Mouse (Mus musculus) CH12.LX (cell line): Measurements from ENCODE around the gene Timm23. TPM values are rescaled to one million over a fixed set of nuclear protein-coding genes. Genes with fewer than 3 reads are reported as not detected.

Experiments
- DNase-seq: peaks from one replicate; pipeline ENCODE4 v3.0.0-alpha.2; 2013; ENCODE audit errors: extremely low read depth
- H3K27ac ChIP-seq: 2 replicates; pipeline ENCODE4 v1.5.1; 2012; ENCODE audit warnings: low read depth, mild to moderate bottlenecking, control low read depth, moderate library complexity; ENCODE audit not compliant: insufficient read depth
- H3K27me3 ChIP-seq: replicated peaks from 2 replicates; pipeline ENCODE3; 2012; ENCODE audit warnings: inconsistent platforms
- H3K36me3 ChIP-seq, 2 experiments: replicated peaks in 1 of 2; 2 replicates each; pipeline versions ENCODE3 to v1.6.1; 2012; ENCODE audit warnings: inconsistent platforms in 1 of 2, low read length in 1 of 2, mild to moderate bottlenecking in 1 of 2, mixed read lengths in 1 of 2, moderate library complexity in 1 of 2; ENCODE audit not compliant: control insufficient read depth in 1 of 2, insufficient read depth in 1 of 2
- H3K4me1 ChIP-seq, 2 experiments: 2 replicates each; pipeline ENCODE4 v1.6.1; 2012; ENCODE audit warnings: inconsistent platforms in 1 of 2, moderate library complexity in 1 of 2; ENCODE audit not compliant: insufficient read depth in 2 of 2, control insufficient read depth in 1 of 2
- H3K4me2 ChIP-seq: 2 replicates; pipeline ENCODE4 v1.6.1; 2012; ENCODE audit warnings: low read depth, mild to moderate bottlenecking, control low read depth; ENCODE audit not compliant: poor library complexity, insufficient read depth, severe bottlenecking
- H3K4me3 ChIP-seq, 3 experiments: fragments of 150-350 bp in 1 of 3; sonication (generic) in 1 of 3; replicated peaks in 1 of 3; 2 replicates each; pipeline versions ENCODE3 to v1.5.1; 2011 to 2012; ENCODE audit warnings: low read depth in 2 of 3, low read length in 2 of 3, mild to moderate bottlenecking in 2 of 3, moderate library complexity in 2 of 3, control low read depth in 1 of 3, improper control_type of control experiment in 1 of 3, inconsistent platforms in 1 of 3, mixed read lengths in 1 of 3; ENCODE audit not compliant: poor library complexity in 1 of 3
- H3K79me2 ChIP-seq: replicated peaks from 2 replicates; pipeline ENCODE4 v1.6.1; 2012; ENCODE audit warnings: mild to moderate bottlenecking, moderate library complexity; ENCODE audit not compliant: control insufficient read depth, poor library complexity, insufficient read depth, severe bottlenecking; ENCODE audit errors: extremely low read depth
- H3K9ac ChIP-seq: 2 replicates; pipeline ENCODE4 v1.6.1; 2012; ENCODE audit warnings: low read depth, mild to moderate bottlenecking, control low read depth, moderate library complexity; ENCODE audit not compliant: insufficient read depth
- H3K9me3 ChIP-seq: replicated peaks from 2 replicates; pipeline ENCODE3; 2012; ENCODE audit warnings: low read length, inconsistent platforms, mixed read lengths
- BHLHE40 ChIP-seq: IDR thresholded peaks from 2 replicates; pipeline ENCODE4 v1.6.1; 2011; ENCODE audit warnings: mild to moderate bottlenecking, low read depth, low read length, improper control_type of control experiment
- CHD1 ChIP-seq: IDR thresholded peaks from 2 replicates; pipeline ENCODE4 v1.6.1; 2012; ENCODE audit warnings: low read depth, low read length, improper control_type of control experiment, inconsistent platforms
- CHD2 ChIP-seq: IDR thresholded peaks from 2 replicates; pipeline ENCODE4 v1.6.1; 2011; ENCODE audit warnings: low read length, improper control_type of control experiment
- CTCF ChIP-seq, 2 experiments: IDR thresholded peaks in 1 of 2; conservative IDR thresholded peaks in 1 of 2; 2 replicates each; pipeline ENCODE4 v1.5.1; 2011 to 2012; ENCODE audit warnings: low read depth in 2 of 2, low read length in 2 of 2, improper control_type of control experiment in 1 of 2, inconsistent platforms in 1 of 2, mild to moderate bottlenecking in 1 of 2, moderate library complexity in 1 of 2
- ELF1 ChIP-seq: IDR thresholded peaks from 2 replicates; pipeline ENCODE4 v1.6.1; 2014; ENCODE audit warnings: low read depth, mild to moderate bottlenecking, inconsistent platforms, low read length, improper control_type of control experiment
- ETS1 ChIP-seq: conservative IDR thresholded peaks from 2 replicates; pipeline ENCODE4 v1.6.1; 2012; ENCODE audit warnings: low read depth, mild to moderate bottlenecking, inconsistent platforms, low read length, improper control_type of control experiment, moderate library complexity
- GABPA ChIP-seq: IDR thresholded peaks from 2 replicates; pipeline ENCODE4 v1.6.1; 2012; ENCODE audit warnings: low read depth, low read length, improper control_type of control experiment, inconsistent platforms; ENCODE audit not compliant: insufficient replicate concordance
- IRF4 ChIP-seq: IDR thresholded peaks from 2 replicates; pipeline ENCODE4 v1.6.1; 2014; ENCODE audit warnings: low read depth, mild to moderate bottlenecking, inconsistent platforms, low read length, improper control_type of control experiment
- JUND ChIP-seq: conservative IDR thresholded peaks from 2 replicates; pipeline ENCODE4 v1.6.1; 2011; ENCODE audit warnings: low read depth, low read length, improper control_type of control experiment
- KAT2A ChIP-seq: IDR thresholded peaks from 2 replicates; pipeline ENCODE4 v1.6.1; 2012; ENCODE audit warnings: low read length, improper control_type of control experiment, inconsistent platforms; ENCODE audit not compliant: insufficient replicate concordance
- MAX ChIP-seq: IDR thresholded peaks from 2 replicates; pipeline ENCODE4 v1.6.1; 2011; ENCODE audit warnings: low read length, improper control_type of control experiment
- MAZ ChIP-seq: IDR thresholded peaks from 2 replicates; pipeline ENCODE4 v1.6.1; 2012; ENCODE audit warnings: low read depth, mild to moderate bottlenecking, inconsistent platforms, low read length, improper control_type of control experiment, moderate library complexity
- MEF2A ChIP-seq: IDR thresholded peaks from 2 replicates; pipeline ENCODE4 v1.6.1; 2014; ENCODE audit warnings: low read depth, mild to moderate bottlenecking, inconsistent platforms, low read length, improper control_type of control experiment, borderline replicate concordance
- MXI1 ChIP-seq: IDR thresholded peaks from 2 replicates; pipeline ENCODE4 v1.6.1; 2011; ENCODE audit warnings: mild to moderate bottlenecking, low read depth, low read length, improper control_type of control experiment
- MYC ChIP-seq: IDR thresholded peaks from 2 replicates; pipeline ENCODE4 v1.6.1; 2011; ENCODE audit warnings: low read depth, mild to moderate bottlenecking, improper control_type of control experiment, low read length
- NELFE ChIP-seq: IDR thresholded peaks from 2 replicates; pipeline ENCODE4 v1.6.1; 2011; ENCODE audit warnings: low read depth, low read length, improper control_type of control experiment
- NRF1 ChIP-seq: IDR thresholded peaks from 2 replicates; pipeline ENCODE4 v1.6.1; 2014; ENCODE audit warnings: low read depth, mild to moderate bottlenecking, inconsistent platforms, low read length, improper control_type of control experiment, moderate library complexity
- POLR2A ChIP-seq: IDR thresholded peaks from 2 replicates; pipeline ENCODE4 v1.6.1; 2011; ENCODE audit warnings: low read depth, mild to moderate bottlenecking, improper control_type of control experiment, low read length
- POLR2AphosphoS2 ChIP-seq: IDR thresholded peaks from 2 replicates; pipeline ENCODE4 v1.6.1; 2011; ENCODE audit warnings: low read depth, low read length, improper control_type of control experiment
- RCOR1 ChIP-seq: conservative IDR thresholded peaks from 2 replicates; pipeline ENCODE4 v1.6.1; 2012; ENCODE audit warnings: low read depth, mild to moderate bottlenecking, inconsistent platforms, low read length, improper control_type of control experiment
- SIN3A ChIP-seq: IDR thresholded peaks from 2 replicates; pipeline ENCODE4 v1.6.1; 2012; ENCODE audit warnings: low read length, improper control_type of control experiment, inconsistent platforms
- SMC3 ChIP-seq: IDR thresholded peaks from 2 replicates; pipeline ENCODE4 v1.6.1; 2011; ENCODE audit warnings: low read depth, low read length, improper control_type of control experiment
- TBP ChIP-seq: conservative IDR thresholded peaks from 2 replicates; pipeline ENCODE4 v1.6.1; 2011; ENCODE audit warnings: low read depth, low read length, improper control_type of control experiment
- TCF12 ChIP-seq: IDR thresholded peaks from 2 replicates; pipeline ENCODE4 v1.6.1; 2014; ENCODE audit warnings: low read depth, mild to moderate bottlenecking, inconsistent platforms, low read length, improper control_type of control experiment
- UBTF ChIP-seq: IDR thresholded peaks from 2 replicates; pipeline ENCODE4 v1.6.1; 2012; ENCODE audit warnings: low read depth, mild to moderate bottlenecking, inconsistent platforms, low read length, improper control_type of control experiment, moderate library complexity
- USF1 ChIP-seq: IDR thresholded peaks from 2 replicates; pipeline ENCODE4 v1.6.1; 2014; ENCODE audit warnings: low read depth, mild to moderate bottlenecking, inconsistent platforms, low read length, improper control_type of control experiment
- USF2 ChIP-seq: conservative IDR thresholded peaks from 2 replicates; pipeline ENCODE4 v1.6.1; 2011; ENCODE audit warnings: low read depth, low read length, improper control_type of control experiment
- ZC3H11A ChIP-seq: IDR thresholded peaks from 2 replicates; pipeline ENCODE4 v1.6.1; 2012; ENCODE audit warnings: low read depth, mild to moderate bottlenecking, inconsistent platforms, low read length, improper control_type of control experiment
- ZKSCAN1 ChIP-seq: IDR thresholded peaks from 2 replicates; pipeline ENCODE4 v1.6.1; 2012; ENCODE audit warnings: low read depth, inconsistent platforms, low read length, improper control_type of control experiment, borderline replicate concordance
- ZMIZ1 ChIP-seq: IDR thresholded peaks from 2 replicates; pipeline ENCODE4 v1.6.1; 2012; ENCODE audit warnings: low read depth, mild to moderate bottlenecking, inconsistent platforms, low read length, improper control_type of control experiment
- ZNF384 ChIP-seq: IDR thresholded peaks from 2 replicates; pipeline ENCODE4 v1.6.1; 2012; ENCODE audit warnings: low read depth, low read length, improper control_type of control experiment, inconsistent platforms
- dilution Hi-C: fragments of 300-500 bp; cut with MboI; formaldehyde crosslinking; loops from 2 replicates; pipeline ENCODE4 v1.14.3; 2020; ENCODE audit warnings: low sequenced_read_pairs; ENCODE audit not compliant: extremely low pct_unique_long_range_greater_than_20kb, extremely low pct_ligation_motif_present
- in situ Hi-C: fragments of 300-500 bp; cut with MboI; formaldehyde crosslinking; loops from 3 replicates; pipeline ENCODE4 v1.14.3; 2019; ENCODE audit warnings: low sequenced_read_pairs, low pct_ligation_motif_present, low pct_unique_long_range_greater_than_20kb, mixed read lengths
- polyA plus RNA-seq: library from polyadenylated mRNA; unstranded; fragments of >175 nt; gene quantifications from 2 replicates; pipeline ENCODE4 v1.2.1, GENCODE M21; 2012; ENCODE audit warnings: low read depth; ENCODE audit not compliant: insufficient read length
- total RNA-seq, 2 experiments: library from RNA; depleted of rRNA; stranded (reverse); fragments of 300-350 nt in 1 of 2; fragments of >200 nt in 1 of 2; gene quantifications; 2 replicates each; pipeline ENCODE4 v1.2.3; 2012 to 2014

Timm23 gene
- total and polyA plus RNA-seq, 3 experiments = 285 to 558 (median 495) TPM

GRCm38 (mm10) chr14:32160563-32160962, 41.1 kb downstream of the Timm23 start:
- no peak for TF ChIP-seq GABPA
- no peak for TF ChIP-seq ZMIZ1
- TF ChIP-seq TBP = no peak
- no peak for TF ChIP-seq CHD1
- TF ChIP-seq CTCF (conservative IDR thresholded peaks at IDR 0.05 in 1 of 2, IDR thresholded peaks at IDR 0.05 in 1 of 2; ENCODE audit: low read depth in 2 of 2, low read length in 2 of 2) = no peak
- no peak for TF ChIP-seq USF1
- no peak for TF ChIP-seq ETS1
- no peak for TF ChIP-seq POLR2A
- no peak for TF ChIP-seq MAZ
- no peak for TF ChIP-seq ZKSCAN1
- TF ChIP-seq, all 38 proteins: peak for 0
- in situ Hi-C loops (no loop called here), dilution Hi-C loops (no loop called here)
- Histone ChIP-seq H3K4me2 (peak overlapping the region; percentile 82), H3K79me2 (peaks cover 43% of the 10 kb centered on the region), H3K27ac (no peak overlapping the region; the same call in 1 of the 2 replicates), H3K36me3 (peaks cover 0 to 17% of the 10 kb centered on the region in 2 experiments), H3K4me1 (peaks cover 0 to 44% of the 10 kb centered on the region in 2 experiments; a peak in 2 of 4 replicates), H3K9me3 (peaks cover 7% of the 10 kb centered on the region), H3K9ac (peak overlapping the region; percentile 93), H3K4me3 (peak overlapping the region; percentile 80 to 98 (median 96)), H3K27me3 (no peaks in the 10 kb centered on the region)
- DNase-seq = no peak

GRCm38 (mm10) chr14:32159690-32160246, 41.9 kb downstream of the Timm23 start, which contains the start of gene Ncoa4:
Gene Ncoa4 (plus strand): TSS chr14:32159865.
- in situ Hi-C loops (no loop called here), dilution Hi-C loops (no loop called here)
- Histone ChIP-seq H3K27me3 (no peaks in the 10 kb centered on the region), H3K9ac (peak within 1 kb of the TSS; percentile 93), H3K79me2 (peaks cover 43% of the 10 kb centered on the region), H3K9me3 (peaks cover 7% of the 10 kb centered on the region), H3K4me3 (peak within 1 kb of the TSS; percentile 80 to 98 (median 96)), H3K4me1 (peaks cover 0 to 41% of the 10 kb centered on the region in 2 experiments; a peak in 2 of 4 replicates), H3K36me3 (peaks cover 0 to 17% of the 10 kb centered on the region in 2 experiments), H3K27ac (peak within 1 kb of the TSS; percentile 89), H3K4me2 (peak within 1 kb of the TSS; percentile 82)
- DNase-seq = peak; percentile 100
- TF ChIP-seq CHD1 = no peak
- 0 out of 2 replicates have a peak, but pooled peaks have one; percentile 12 for TF ChIP-seq MAX
- no peak for TF ChIP-seq MAZ
- no peak; the same call in 1 of the 2 replicates for TF ChIP-seq IRF4
- 0 out of 2 replicates have a peak, but pooled peaks have one; percentile 35 for TF ChIP-seq KAT2A
- TF ChIP-seq TBP = peak; percentile 94
- no peak; the same call in none of the 2 replicates for TF ChIP-seq ZMIZ1
- peak; percentile 57 for TF ChIP-seq ELF1
- peak; percentile 85 for TF ChIP-seq POLR2A
- no peak; the same call in 1 of the 2 replicates for TF ChIP-seq POLR2AphosphoS2
- no peak for TF ChIP-seq USF2
- TF ChIP-seq ZNF384 = peak; percentile 86
- TF ChIP-seq SMC3 = no peak
- peak; percentile 76 for TF ChIP-seq TCF12
- no peak for TF ChIP-seq MEF2A
- TF ChIP-seq CHD2 = peak; percentile 99
- no peak for TF ChIP-seq BHLHE40
- 0 out of 2 replicates have a peak, but pooled peaks have one; percentile 58 for TF ChIP-seq MYC
- no peak for TF ChIP-seq JUND
- no peak for TF ChIP-seq ETS1
- peak; percentile 86 for TF ChIP-seq NRF1
- peak; percentile 61 for TF ChIP-seq NELFE
- no peak for TF ChIP-seq ZC3H11A
- peak; percentile 57; the same call in 1 of the 2 replicates for TF ChIP-seq SIN3A
- peak; percentile 68 for TF ChIP-seq MXI1
- TF ChIP-seq UBTF = 0 out of 2 replicates have a peak, but pooled peaks have one; percentile 38
- TF ChIP-seq ZKSCAN1 = no peak
- no peak for TF ChIP-seq RCOR1
